Mouse (Mus musculus): ENCODE results near the gene Gzmn. TPM values are rescaled to one million over a fixed set of nuclear protein-coding genes. Genes with fewer than 3 reads are reported as not detected.
"Not testable (repeated sequence)": the region's sequence is repeated elsewhere in the genome, so short reads cannot be mapped to it uniquely, and the experiment has no call there.

Gzmn gene
- total and polyA plus RNA-seq, 3 experiments = not detected

- Histone ChIP-seq H3K4me2 (ENCODE audit: insufficient read depth, low read depth, poor library complexity, severe bottlenecking) (peak overlapping the region; percentile 3; the same call in 1 of the 2 replicates), H3K9ac (ENCODE audit: insufficient read depth, low read depth) (no peak overlapping the region), H3K4me3 (replicated peaks in 1 of 3; ENCODE audit: low read depth in 2 of 3, low read length in 2 of 3, poor library complexity in 1 of 3) (no peak overlapping the region), H3K27me3 (replicated peaks) (peaks cover 19% of the 10 kb centered on the region), H3K36me3 (replicated peaks in 1 of 2; ENCODE audit: control insufficient read depth in 1 of 2, insufficient read depth in 1 of 2, low read length in 1 of 2) (no peaks in the 10 kb centered on the region), H3K79me2 (replicated peaks; ENCODE audit: control insufficient read depth, extremely low read depth, insufficient read depth, poor library complexity, severe bottlenecking) (no peaks in the 10 kb centered on the region), H3K9me3 (replicated peaks; ENCODE audit: low read length) (no peaks in the 10 kb centered on the region), H3K27ac (ENCODE audit: insufficient read depth, low read depth) (no peak overlapping the region), H3K4me1 (ENCODE audit: control insufficient read depth in 1 of 2, insufficient read depth in 2 of 2) (peaks cover 0 to 15% of the 10 kb centered on the region in 2 experiments; a peak in 2 of 4 replicates)
- dilution Hi-C loops (cut with MboI; ENCODE audit: extremely low pct_ligation_motif_present, extremely low pct_unique_long_range_greater_than_20kb, low sequenced_read_pairs) = no loop called here
- in situ Hi-C loops (cut with MboI; ENCODE audit: low pct_ligation_motif_present, low pct_unique_long_range_greater_than_20kb, low sequenced_read_pairs) = loop anchor here (25.0 kb wide), 1 partner anchor 107 kb away; no protein-coding TSS in a partner anchor
- DNase-seq (ENCODE audit: extremely low read depth) = peak; percentile 41
- TF ChIP-seq MAZ (IDR thresholded peaks at IDR 0.05; ENCODE audit: low read depth, low read length) (no peak), JUN (IDR thresholded peaks at IDR 0.05; ENCODE audit: insufficient read depth, low read depth, low read length) (no peak), IRF4 (IDR thresholded peaks at IDR 0.05; ENCODE audit: low read depth, low read length) (peak; percentile 44; the same call in 1 of the 2 replicates), EP300 (IDR thresholded peaks at IDR 0.05; ENCODE audit: low read length) (peak; percentile 26; the same call in 1 of the 2 replicates), MAX (IDR thresholded peaks at IDR 0.05; ENCODE audit: low read length) (no peak)
Observed at GRCm38 (mm10) chr14:56205613-56206012, 31.2 kb upstream of the Gzmn start.

DNA sequence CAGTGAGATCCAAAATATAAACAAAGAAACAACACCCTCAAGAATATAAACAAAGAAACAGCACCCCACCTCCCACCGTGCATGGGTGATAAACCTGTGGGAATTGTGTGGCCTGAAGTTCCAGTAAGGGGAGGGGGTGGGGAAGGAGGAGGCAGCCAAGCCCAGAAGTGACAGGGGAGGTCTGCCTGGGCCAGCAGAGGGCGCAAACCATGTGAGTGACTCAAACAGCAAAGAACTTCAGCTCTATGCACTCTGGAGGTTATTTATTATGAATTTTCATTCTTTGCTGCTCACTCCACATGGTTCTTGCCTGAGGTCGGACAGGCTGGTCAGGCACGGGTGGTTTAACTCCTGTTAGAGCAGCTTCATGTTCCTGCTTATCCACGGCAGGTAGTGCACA, 30.6 kb upstream of the Gzmn start:
- H3K9ac ChIP-seq (ENCODE audit: insufficient read depth, low read depth); H3K27ac ChIP-seq (ENCODE audit: insufficient read depth, low read depth); H3K79me2 ChIP-seq (replicated peaks; ENCODE audit: control insufficient read depth, extremely low read depth, insufficient read depth, poor library complexity, severe bottlenecking); H3K4me3 ChIP-seq (replicated peaks in 1 of 3; ENCODE audit: low read depth in 2 of 3, low read length in 2 of 3, poor library complexity in 1 of 3); dilution Hi-C loops (cut with MboI; ENCODE audit: extremely low pct_ligation_motif_present, extremely low pct_unique_long_range_greater_than_20kb, low sequenced_read_pairs); H3K9me3 ChIP-seq (replicated peaks; ENCODE audit: low read length); H3K36me3 ChIP-seq (replicated peaks in 1 of 2; ENCODE audit: control insufficient read depth in 1 of 2, insufficient read depth in 1 of 2, low read length in 1 of 2): not testable (repeated sequence)
- H3K4me2 ChIP-seq (ENCODE audit: insufficient read depth, low read depth, poor library complexity, severe bottlenecking) = peak overlapping the region; percentile 3; the same call in 1 of the 2 replicates
- peaks cover 0 to 15% of the 10 kb centered on the region in 2 experiments; a peak in 2 of 4 replicates for H3K4me1 ChIP-seq (ENCODE audit: control insufficient read depth in 1 of 2, insufficient read depth in 2 of 2)
- peak in 1 of 2 experiments; percentile 70; a peak in 3 of 4 replicates for TF ChIP-seq CTCF (conservative IDR thresholded peaks at IDR 0.05 in 1 of 2, IDR thresholded peaks at IDR 0.05 in 1 of 2; ENCODE audit: low read depth in 2 of 2, low read length in 2 of 2)
- peak; percentile 23; the same call in 1 of the 2 replicates for TF ChIP-seq CHD2 (IDR thresholded peaks at IDR 0.05; ENCODE audit: low read length)
- TF ChIP-seq SMC3 (IDR thresholded peaks at IDR 0.05; ENCODE audit: low read depth, low read length) = peak; percentile 73
- TF ChIP-seq RAD21 (IDR thresholded peaks at IDR 0.05; ENCODE audit: low read depth, low read length) = peak; percentile 12
- peaks cover 19% of the 10 kb centered on the region for H3K27me3 ChIP-seq (replicated peaks)
- in situ Hi-C loops (cut with MboI; ENCODE audit: low pct_ligation_motif_present, low pct_unique_long_range_greater_than_20kb, low sequenced_read_pairs) = loop anchor here (25.0 kb wide), 1 partner anchor 107 kb away; no protein-coding TSS in a partner anchor
- peak; percentile 71 for DNase-seq (ENCODE audit: extremely low read depth)

DNA sequence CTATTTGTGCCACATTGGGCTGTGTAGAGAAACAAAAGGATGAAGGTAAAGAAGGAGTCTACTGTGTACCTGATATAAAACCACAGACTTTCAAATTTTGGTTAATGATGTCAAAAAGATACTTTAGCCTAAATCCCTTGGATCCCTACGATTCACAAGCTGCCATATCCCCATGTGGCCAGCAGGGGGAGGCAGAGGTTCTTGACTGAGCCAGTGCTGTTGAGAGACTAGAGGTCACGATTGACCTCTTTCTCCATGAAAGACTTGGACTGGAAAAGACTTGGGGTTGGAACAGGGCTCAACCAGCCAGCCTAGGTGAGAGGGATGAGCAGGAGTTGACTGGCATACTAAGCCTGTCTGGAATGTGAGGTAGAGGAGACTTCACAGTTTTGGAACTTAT, 29.6 kb upstream of the Gzmn start:
- dilution Hi-C loops (cut with MboI; ENCODE audit: extremely low pct_ligation_motif_present, extremely low pct_unique_long_range_greater_than_20kb, low sequenced_read_pairs) = no loop called here
- no peaks in the 10 kb centered on the region for H3K36me3 ChIP-seq (replicated peaks in 1 of 2; ENCODE audit: control insufficient read depth in 1 of 2, insufficient read depth in 1 of 2, low read length in 1 of 2)

More for the DNA sequence above, 29.6 kb upstream of the Gzmn start:
- H3K4me2 ChIP-seq (ENCODE audit: insufficient read depth, low read depth, poor library complexity, severe bottlenecking) = no peak overlapping the region
- H3K9ac ChIP-seq (ENCODE audit: insufficient read depth, low read depth) = no peak overlapping the region
- H3K4me1 ChIP-seq (ENCODE audit: control insufficient read depth in 1 of 2, insufficient read depth in 2 of 2) = peaks cover 0 to 15% of the 10 kb centered on the region in 2 experiments; a peak in 2 of 4 replicates
- no peaks in the 10 kb centered on the region for H3K79me2 ChIP-seq (replicated peaks; ENCODE audit: control insufficient read depth, extremely low read depth, insufficient read depth, poor library complexity, severe bottlenecking)
- H3K27ac ChIP-seq (ENCODE audit: insufficient read depth, low read depth) = no peak overlapping the region
- no peak overlapping the region for H3K4me3 ChIP-seq (replicated peaks in 1 of 3; ENCODE audit: low read depth in 2 of 3, low read length in 2 of 3, poor library complexity in 1 of 3)
- H3K9me3 ChIP-seq (replicated peaks; ENCODE audit: low read length) = no peaks in the 10 kb centered on the region
- peak; percentile 67 for DNase-seq (ENCODE audit: extremely low read depth)
- peaks cover 15% of the 10 kb centered on the region for H3K27me3 ChIP-seq (replicated peaks)
- in situ Hi-C loops (cut with MboI; ENCODE audit: low pct_ligation_motif_present, low pct_unique_long_range_greater_than_20kb, low sequenced_read_pairs) = loop anchor here (25.0 kb wide), 1 partner anchor 108 kb away; no protein-coding TSS in a partner anchor
- no peak for TF ChIP-seq HCFC1 (IDR thresholded peaks at IDR 0.05; ENCODE audit: low read depth, low read length)
- TF ChIP-seq ZC3H11A (IDR thresholded peaks at IDR 0.05; ENCODE audit: low read depth, low read length) = peak; percentile 20; the same call in 1 of the 2 replicates
- TF ChIP-seq MAZ (IDR thresholded peaks at IDR 0.05; ENCODE audit: low read depth, low read length) = 0 out of 2 replicates have a peak, but pooled peaks have one; percentile 36
- TF ChIP-seq NELFE (IDR thresholded peaks at IDR 0.05; ENCODE audit: low read depth, low read length) = peak; percentile 34; the same call in 1 of the 2 replicates
- peak; percentile 83 for TF ChIP-seq SMC3 (IDR thresholded peaks at IDR 0.05; ENCODE audit: low read depth, low read length)
- TF ChIP-seq MAX (IDR thresholded peaks at IDR 0.05; ENCODE audit: low read length) = 0 out of 2 replicates have a peak, but pooled peaks have one; percentile 23
- TF ChIP-seq RAD21 (IDR thresholded peaks at IDR 0.05; ENCODE audit: low read depth, low read length) = peak; percentile 84
- no peak for TF ChIP-seq EP300 (IDR thresholded peaks at IDR 0.05; ENCODE audit: low read length)
- peak; percentile 94 to 97 for TF ChIP-seq CTCF (conservative IDR thresholded peaks at IDR 0.05 in 1 of 2, IDR thresholded peaks at IDR 0.05 in 1 of 2; ENCODE audit: low read depth in 2 of 2, low read length in 2 of 2)

Data from CH12.LX (cell line).